Comparison of ENCODE assay signal across 30 mouse cellular contexts in the genomic region with DNA sequence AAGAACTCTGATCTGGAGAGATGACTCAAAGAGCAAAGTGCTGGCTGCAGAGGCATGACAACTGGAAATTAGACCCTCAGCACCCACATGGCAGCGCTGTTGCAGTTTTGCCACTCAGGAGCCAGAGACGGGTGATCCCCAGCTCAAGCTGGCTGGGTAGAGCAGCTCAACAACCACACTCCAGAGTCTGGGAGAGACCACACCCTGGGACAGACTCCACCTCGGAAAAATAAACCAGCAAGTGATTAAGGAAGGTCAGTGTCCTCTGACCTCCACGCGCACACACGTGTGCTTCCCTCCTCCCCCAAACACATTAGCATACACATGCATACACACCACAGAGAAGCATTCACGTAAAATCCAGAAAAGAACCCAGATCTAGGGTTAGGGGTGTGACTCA. TPM values are rescaled to one million over a fixed set of nuclear protein-coding genes. Genes with fewer than 3 reads are reported as not detected.
DNase-seq lines count a peak whose midpoint lies in the region; ATAC-seq and TF ChIP-seq lines count a peak whose summit lies in the region.
"Had no signal": no experiment of that assay in that cellular context is flagged by ENCODE, and none has a peak within 500 bp of the region (broad histone marks: within the 10 kb centered on the region; RNA-seq: fewer than 3 reads in every experiment).

No protein-coding gene starts in this region.

- peak; percentile 7 for TF ChIP-seq RAD21 in CH12.LX (IDR thresholded peaks at IDR 0.05; ENCODE audit: low read depth, low read length)

- peaks cover 17 to 66% of the 10 kb centered on the region in 2 experiments for H3K4me1 ChIP-seq in CH12.LX (ENCODE audit: control insufficient read depth in 1 of 2, insufficient read depth in 2 of 2)
- no peaks in the 10 kb centered on the region for H3K4me1 ChIP-seq in intestine, postnatal 0 days (replicated peaks; ENCODE audit: control insufficient read depth, insufficient read depth, low read length)
- H3K4me1 ChIP-seq in stomach, postnatal 0 days (replicated peaks; ENCODE audit: control insufficient read depth, insufficient read depth): no peaks in the 10 kb centered on the region
- peaks cover 9% of the 10 kb centered on the region for H3K4me1 ChIP-seq in limb, embryonic 10.5 days
- H3K4me1 ChIP-seq: forebrain, embryonic 15.5 days had no signal

- dilution Hi-C loops in CH12.LX (cut with MboI; ENCODE audit: extremely low pct_ligation_motif_present, extremely low pct_unique_long_range_greater_than_20kb, low sequenced_read_pairs): no loop called here

- in situ Hi-C loops in CH12.LX (cut with MboI; ENCODE audit: low pct_ligation_motif_present, low pct_unique_long_range_greater_than_20kb, low sequenced_read_pairs): no loop called here

- H3K27ac ChIP-seq in CH12.LX (ENCODE audit: insufficient read depth, low read depth): no peak overlapping the region
- H3K27ac ChIP-seq in intestine, postnatal 0 days (ENCODE audit: low read depth, low read length): no peak overlapping the region
- H3K27ac ChIP-seq in stomach, postnatal 0 days (replicated peaks): no peak overlapping the region
- H3K27ac ChIP-seq in limb, embryonic 10.5 days: no peak overlapping the region
- H3K27ac ChIP-seq: forebrain, embryonic 10.5 days; forebrain, embryonic 15.5 days; hindbrain, embryonic 10.5 days; hindbrain, embryonic 13.5 days had no signal

- TF ChIP-seq EP300 in CH12.LX (IDR thresholded peaks at IDR 0.05; ENCODE audit: low read length): no peak
- no peak for TF ChIP-seq EP300 in stomach, postnatal 0 days (optimal IDR thresholded peaks at IDR 0.05)

- peaks cover 8% of the 10 kb centered on the region for H3K9me3 ChIP-seq in CH12.LX (replicated peaks; ENCODE audit: low read length)
- no peaks in the 10 kb centered on the region for H3K9me3 ChIP-seq in intestine, postnatal 0 days (ENCODE audit: control insufficient read depth)
- H3K9me3 ChIP-seq in stomach, postnatal 0 days (ENCODE audit: control insufficient read depth, low read length): no peaks in the 10 kb centered on the region
- H3K9me3 ChIP-seq in limb, embryonic 10.5 days (replicated peaks): no peaks in the 10 kb centered on the region
- H3K9me3 ChIP-seq: forebrain, embryonic 15.5 days; hindbrain, embryonic 10.5 days had no signal

- ATAC-seq in intestine, postnatal 0 days: peak; percentile 47
- ATAC-seq in stomach, postnatal 0 days (ENCODE audit: low FRiP score, low TSS enrichment): peak; percentile 73
- ATAC-seq: CD4-positive, CD25-positive, alpha-beta regulatory T cell, adult 4 months; forebrain, embryonic 15.5 days; hindbrain, embryonic 16.5 days had no signal

- no peak overlapping the region for H3K9ac ChIP-seq in CH12.LX (ENCODE audit: insufficient read depth, low read depth)
- no peak overlapping the region for H3K9ac ChIP-seq in intestine, postnatal 0 days (ENCODE audit: low read depth, low read length)
- H3K9ac ChIP-seq in stomach, postnatal 0 days (ENCODE audit: low read length): no peak overlapping the region
- H3K9ac ChIP-seq: forebrain, embryonic 15.5 days; hindbrain, embryonic 13.5 days had no signal

- H3K27me3 ChIP-seq in CH12.LX (replicated peaks): no peaks in the 10 kb centered on the region
- H3K27me3 ChIP-seq in intestine, postnatal 0 days (replicated peaks; ENCODE audit: control insufficient read depth, insufficient read depth, low read length): no peaks in the 10 kb centered on the region
- no peaks in the 10 kb centered on the region for H3K27me3 ChIP-seq in stomach, postnatal 0 days (ENCODE audit: control insufficient read depth, insufficient read depth, low read length)
- H3K27me3 ChIP-seq in limb, embryonic 10.5 days (ENCODE audit: low read depth, poor library complexity, severe bottlenecking): peaks cover 14% of the 10 kb centered on the region
- H3K27me3 ChIP-seq: forebrain, embryonic 15.5 days had no signal

- no peak for TF ChIP-seq POLR2A in CH12.LX (IDR thresholded peaks at IDR 0.05; ENCODE audit: low read depth, low read length)

- no peak overlapping the region for H3K4me2 ChIP-seq in CH12.LX (ENCODE audit: insufficient read depth, low read depth, poor library complexity, severe bottlenecking)
- H3K4me2 ChIP-seq in intestine, postnatal 0 days (replicated peaks; ENCODE audit: low read depth): peak overlapping the region; percentile 47
- no peak overlapping the region; the same call in 1 of the 2 replicates for H3K4me2 ChIP-seq in stomach, postnatal 0 days (replicated peaks; ENCODE audit: low read depth)
- H3K4me2 ChIP-seq: forebrain, embryonic 15.5 days; heart, embryonic 11.5 days; hindbrain, embryonic 13.5 days had no signal

- no peaks in the 10 kb centered on the region for H3K36me3 ChIP-seq in CH12.LX (replicated peaks in 1 of 2; ENCODE audit: control insufficient read depth in 1 of 2, insufficient read depth in 1 of 2, low read length in 1 of 2)
- H3K36me3 ChIP-seq in intestine, postnatal 0 days (ENCODE audit: control insufficient read depth, insufficient read depth): no peaks in the 10 kb centered on the region
- H3K36me3 ChIP-seq in stomach, postnatal 0 days (ENCODE audit: control insufficient read depth, insufficient read depth, low read length): no peaks in the 10 kb centered on the region
- no peaks in the 10 kb centered on the region for H3K36me3 ChIP-seq in limb, embryonic 10.5 days
- H3K36me3 ChIP-seq: forebrain, embryonic 10.5 days; forebrain, embryonic 15.5 days; hindbrain, embryonic 10.5 days; hindbrain, embryonic 13.5 days had no signal

- DNase-seq in CH12.LX (ENCODE audit: extremely low read depth): no peak
- peak; percentile 19 for DNase-seq in R1 (ENCODE audit: low read depth, low spot score)
- DNase-seq in stomach, postnatal 0 days (ENCODE audit: low spot score): peak; percentile 38
- no peak for DNase-seq in limb, embryonic 10.5 days (ENCODE audit: low spot score)
- DNase-seq in kidney, postnatal 25 days: no peak
- DNase-seq: adrenal gland, postnatal 10 days; adrenal gland, postnatal 36 days; cerebellum, adult 18-20 months; cerebellum, adult 9-10 months; cerebellum, postnatal 14 days; gastrocnemius, postnatal 10 days; gastrocnemius, postnatal 36 days; heart, postnatal 36 days had no signal

- no peaks in the 10 kb centered on the region for H3K79me2 ChIP-seq in CH12.LX (replicated peaks; ENCODE audit: control insufficient read depth, extremely low read depth, insufficient read depth, poor library complexity, severe bottlenecking)

- no peak overlapping the region for H3K4me3 ChIP-seq in CH12.LX (replicated peaks in 1 of 3; ENCODE audit: low read depth in 2 of 3, low read length in 2 of 3, poor library complexity in 1 of 3)
- H3K4me3 ChIP-seq in intestine, postnatal 0 days (ENCODE audit: low read depth, low read length): no peak overlapping the region
- no peak overlapping the region for H3K4me3 ChIP-seq in stomach, postnatal 0 days (ENCODE audit: low read depth, low read length)
- H3K4me3 ChIP-seq in limb, embryonic 10.5 days: no peak overlapping the region
- H3K4me3 ChIP-seq: forebrain, embryonic 10.5 days; forebrain, embryonic 15.5 days; hindbrain, embryonic 10.5 days; hindbrain, embryonic 13.5 days had no signal

- 43% methylated on average over 7 of the region's 7 CpGs for WGBS in intestine, postnatal 0 days
- WGBS in stomach, postnatal 0 days: 56% methylated on average over 7 of the region's 7 CpGs
- WGBS in limb, embryonic 10.5 days: 73% methylated on average over 7 of the region's 7 CpGs

- TF ChIP-seq CTCF in CH12.LX (conservative IDR thresholded peaks at IDR 0.05 in 1 of 2, IDR thresholded peaks at IDR 0.05 in 1 of 2; ENCODE audit: low read depth in 2 of 2, low read length in 2 of 2): peak in 1 of 2 experiments; percentile 21; a peak in 1 of 4 replicates
- TF ChIP-seq CTCF in intestine, postnatal 0 days (IDR thresholded peaks at IDR 0.05; ENCODE audit: low read depth): no peak
- 0 out of 2 replicates have a peak, but pooled peaks have one; percentile 11 for TF ChIP-seq CTCF in stomach, postnatal 0 days (IDR thresholded peaks at IDR 0.05; ENCODE audit: low read depth)

TF ChIP-seq in CH12.LX, 34 proteins besides CTCF, POLR2A, EP300 and RAD21:
- TF ChIP-seq TBP (conservative IDR thresholded peaks at IDR 0.05; ENCODE audit: low read depth, low read length): no peak
- no peak for TF ChIP-seq ETS1 (conservative IDR thresholded peaks at IDR 0.05; ENCODE audit: low read depth, low read length)
- TF ChIP-seq BHLHE40 (IDR thresholded peaks at IDR 0.05; ENCODE audit: low read depth, low read length): 0 out of 2 replicates have a peak, but pooled peaks have one; percentile 34
- no peak for TF ChIP-seq JUN (IDR thresholded peaks at IDR 0.05; ENCODE audit: insufficient read depth, low read depth, low read length)
- peak; percentile 22; the same call in 1 of the 2 replicates for TF ChIP-seq SMC3 (IDR thresholded peaks at IDR 0.05; ENCODE audit: low read depth, low read length)
- peak; percentile 31; the same call in 1 of the 2 replicates for TF ChIP-seq MAX (IDR thresholded peaks at IDR 0.05; ENCODE audit: low read length)
- peak; percentile 42; the same call in 1 of the 2 replicates for TF ChIP-seq MYC (IDR thresholded peaks at IDR 0.05; ENCODE audit: low read depth, low read length)
- TF ChIP-seq USF1 (IDR thresholded peaks at IDR 0.05; ENCODE audit: low read depth, low read length): no peak
- no peak for TF ChIP-seq ELF1 (IDR thresholded peaks at IDR 0.05; ENCODE audit: low read depth, low read length)
- no peak for TF ChIP-seq GABPA (IDR thresholded peaks at IDR 0.05; ENCODE audit: insufficient replicate concordance, low read depth, low read length)
- no peak for TF ChIP-seq MAZ (IDR thresholded peaks at IDR 0.05; ENCODE audit: low read depth, low read length)
- TF ChIP-seq USF2 (conservative IDR thresholded peaks at IDR 0.05; ENCODE audit: low read depth, low read length): no peak
- TF ChIP-seq SIN3A (IDR thresholded peaks at IDR 0.05; ENCODE audit: low read length): no peak
- TF ChIP-seq CHD2 (IDR thresholded peaks at IDR 0.05; ENCODE audit: low read length): no peak
- TF ChIP-seq RCOR1 (conservative IDR thresholded peaks at IDR 0.05; ENCODE audit: low read depth, low read length): no peak

RNA-seq across cellular contexts. Expression of a gene that starts 57.0 kb away (rescaled TPM):
- not detected in 2 replicates for total RNA-seq in CH12.LX (2012; rRNA removed)
- total RNA-seq in CH12.LX (2014; rRNA removed): not detected in 2 replicates
- polyA plus RNA-seq in CH12.LX (2012; ENCODE audit: insufficient read length, low read depth): not detected in 2 replicates
- polyA plus RNA-seq in intestine, postnatal 0 days (2015; fragmentation: Nextera tagmentation; extraction: Ambion mirVana): not detected in 2 replicates
- 0.04 TPM in 1 of 2 replicates, not detected in the other for polyA plus RNA-seq in stomach, postnatal 0 days (2015; fragmentation: Nextera tagmentation; extraction: Ambion mirVana)
- 0.05 and 0.08 TPM in 2 replicates for polyA plus RNA-seq in limb, embryonic 10.5 days (2016; fragmentation: Nextera tagmentation; extraction: Ambion mirVana)
- total RNA-seq: adrenal gland, adult 18-20 months; adrenal gland, postnatal 10 days; adrenal gland, postnatal 36 days; ES-E14; gastrocnemius, adult 18-20 months; gastrocnemius, postnatal 10 days; gastrocnemius, postnatal 36 days; granulocyte monocyte progenitor cell, adult 5-6 weeks; heart, adult 8-10 months; heart, postnatal 36 days had no signal
- polyA plus RNA-seq: C2C12; CD4-positive, CD25-positive, alpha-beta regulatory T cell, adult 4 months; embryonic facial prominence, embryonic 14.5 days; heart, embryonic 11.5 days; heart, embryonic 14.5 days; heart, postnatal 0 days had no signal

Comparison
In these comparisons a context has a peak if more than half of its experiments do, and no peak if none do; other contexts are left out.
1. DNase-seq: peak in R1 (single experiment) and stomach, postnatal 0 days (single experiment); none in CH12.LX (single experiment), limb, embryonic 10.5 days (single experiment) and kidney, postnatal 25 days (0 of 2).